Mouse (Mus musculus): ENCODE measurements at regions not wholly inside any gene's neighbourhood (a gene's known extent, or its start where the extent isn't known, plus 50 kb on each side); places are given as distances from the start of the nearest gene placed in this dataset.

GRCm38 (mm10) chr2:70902196-70902595 lies 76.7 kb upstream of the Tlk1 start:
- no peaks in the 10 kb centered on the region for H3K36me3 ChIP-seq (replicated peaks; ENCODE audit: control insufficient read depth, insufficient read depth, low read depth)
- 54% methylated on average over 3 of the region's 3 CpGs for WGBS (ENCODE audit: insufficient replicate concordance)
- H3K4me3 ChIP-seq (ENCODE audit: insufficient read depth in 1 of 2, low read depth in 2 of 2, low read length in 2 of 2): no peak overlapping the region
- no peaks in the 10 kb centered on the region; a peak in 1 of 4 replicates for H3K4me1 ChIP-seq (replicated peaks; ENCODE audit: control insufficient read depth in 2 of 2, insufficient read depth in 2 of 2, low read length in 1 of 2)
- no peak overlapping the region for H3K9ac ChIP-seq (replicated peaks)
- no peak overlapping the region for H3K4me2 ChIP-seq (ENCODE audit: low read depth)
- no peak for DNase-seq (ENCODE audit: low read depth in 3 of 3, low spot score in 3 of 3)
- H3K27me3 ChIP-seq (ENCODE audit: control insufficient read depth, insufficient read depth, low read length): no peaks in the 10 kb centered on the region
- no peaks in the 10 kb centered on the region for H3K9me3 ChIP-seq (ENCODE audit: control insufficient read depth, low read length)
- H3K27ac ChIP-seq: no peak overlapping the region
- TF ChIP-seq EP300 (IDR thresholded peaks at IDR 0.05; ENCODE audit: low read depth) (no peak), CTCF (IDR thresholded peaks at IDR 0.05; ENCODE audit: low read depth) (no peak)
- ATAC-seq (ENCODE audit: insufficient read depth): no peak

GRCm38 (mm10) chr2:70901479-70901878 lies 76.0 kb upstream of the Tlk1 start:
- DNase-seq (ENCODE audit: low read depth in 3 of 3, low spot score in 3 of 3): no peak
- H3K4me3 ChIP-seq (ENCODE audit: insufficient read depth in 1 of 2, low read depth in 2 of 2, low read length in 2 of 2): no peak overlapping the region
- ATAC-seq (ENCODE audit: insufficient read depth): no peak

GRCm38 (mm10) chr2:70899056-70899455 lies 73.5 kb upstream of the Tlk1 start:
- DNase-seq (ENCODE audit: low read depth in 3 of 3, low spot score in 3 of 3): no peak
- H3K36me3 ChIP-seq (replicated peaks; ENCODE audit: control insufficient read depth, insufficient read depth, low read depth): no peaks in the 10 kb centered on the region
- 84% methylated on average over 4 of the region's 4 CpGs for WGBS (ENCODE audit: insufficient replicate concordance)
- H3K4me2 ChIP-seq (ENCODE audit: low read depth): no peak overlapping the region
- H3K9ac ChIP-seq (replicated peaks): no peak overlapping the region
- H3K27me3 ChIP-seq (ENCODE audit: control insufficient read depth, insufficient read depth, low read length): no peaks in the 10 kb centered on the region
- no peaks in the 10 kb centered on the region for H3K9me3 ChIP-seq (ENCODE audit: control insufficient read depth, low read length)
- H3K4me3 ChIP-seq (ENCODE audit: insufficient read depth in 1 of 2, low read depth in 2 of 2, low read length in 2 of 2): no peak overlapping the region
- no peaks in the 10 kb centered on the region for H3K4me1 ChIP-seq (replicated peaks; ENCODE audit: control insufficient read depth in 2 of 2, insufficient read depth in 2 of 2, low read length in 1 of 2)
- no peak for TF ChIP-seq CTCF (IDR thresholded peaks at IDR 0.05; ENCODE audit: low read depth)
- TF ChIP-seq EP300 (IDR thresholded peaks at IDR 0.05; ENCODE audit: low read depth): no peak
- no peak for ATAC-seq (ENCODE audit: insufficient read depth)
- H3K27ac ChIP-seq: no peak overlapping the region

More at GRCm38 (mm10) chr2:70901479-70901878, 76.0 kb upstream of the Tlk1 start:
- Histone ChIP-seq H3K9me3 (ENCODE audit: control insufficient read depth, low read length) (no peaks in the 10 kb centered on the region), H3K36me3 (replicated peaks; ENCODE audit: control insufficient read depth, insufficient read depth, low read depth) (no peaks in the 10 kb centered on the region), H3K4me1 (replicated peaks; ENCODE audit: control insufficient read depth in 2 of 2, insufficient read depth in 2 of 2, low read length in 1 of 2) (no peaks in the 10 kb centered on the region), H3K9ac (replicated peaks) (no peak overlapping the region), H3K27ac (no peak overlapping the region), H3K27me3 (ENCODE audit: control insufficient read depth, insufficient read depth, low read length) (no peaks in the 10 kb centered on the region), H3K4me2 (ENCODE audit: low read depth) (no peak overlapping the region)
- TF ChIP-seq CTCF (IDR thresholded peaks at IDR 0.05; ENCODE audit: low read depth) (no peak), EP300 (IDR thresholded peaks at IDR 0.05; ENCODE audit: low read depth) (no peak)
- WGBS (ENCODE audit: insufficient replicate concordance): 67% methylated on average over 14 of the region's 14 CpGs

GRCm38 (mm10) chr2:70898396-70898795 lies 72.9 kb upstream of the Tlk1 start:
- no peaks in the 10 kb centered on the region for H3K9me3 ChIP-seq (ENCODE audit: control insufficient read depth, low read length)
- H3K4me1 ChIP-seq (replicated peaks; ENCODE audit: control insufficient read depth in 2 of 2, insufficient read depth in 2 of 2, low read length in 1 of 2): no peaks in the 10 kb centered on the region
- H3K4me3 ChIP-seq (ENCODE audit: insufficient read depth in 1 of 2, low read depth in 2 of 2, low read length in 2 of 2): no peak overlapping the region
- no peaks in the 10 kb centered on the region for H3K27me3 ChIP-seq (ENCODE audit: control insufficient read depth, insufficient read depth, low read length)
- H3K36me3 ChIP-seq (replicated peaks; ENCODE audit: control insufficient read depth, insufficient read depth, low read depth): no peaks in the 10 kb centered on the region
- TF ChIP-seq CTCF (IDR thresholded peaks at IDR 0.05; ENCODE audit: low read depth) (no peak), EP300 (IDR thresholded peaks at IDR 0.05; ENCODE audit: low read depth) (no peak)
- DNase-seq (ENCODE audit: low read depth in 3 of 3, low spot score in 3 of 3) (no peak), ATAC-seq (ENCODE audit: insufficient read depth) (no peak)
- WGBS (ENCODE audit: insufficient replicate concordance): 68% methylated on average over 9 of the region's 9 CpGs
- no peak overlapping the region for H3K9ac ChIP-seq (replicated peaks)
- no peak overlapping the region for H3K27ac ChIP-seq
- no peak overlapping the region for H3K4me2 ChIP-seq (ENCODE audit: low read depth)

GRCm38 (mm10) chr2:70897373-70897772 lies 71.8 kb upstream of the Tlk1 start:
- DNase-seq (ENCODE audit: low read depth in 3 of 3, low spot score in 3 of 3) (no peak), ATAC-seq (ENCODE audit: insufficient read depth) (no peak)
- TF ChIP-seq EP300 (IDR thresholded peaks at IDR 0.05; ENCODE audit: low read depth) (no peak), CTCF (IDR thresholded peaks at IDR 0.05; ENCODE audit: low read depth) (no peak)
- Histone ChIP-seq H3K9me3 (ENCODE audit: control insufficient read depth, low read length) (no peaks in the 10 kb centered on the region), H3K4me2 (ENCODE audit: low read depth) (no peak overlapping the region), H3K9ac (replicated peaks) (no peak overlapping the region), H3K27me3 (ENCODE audit: control insufficient read depth, insufficient read depth, low read length) (no peaks in the 10 kb centered on the region), H3K36me3 (replicated peaks; ENCODE audit: control insufficient read depth, insufficient read depth, low read depth) (no peaks in the 10 kb centered on the region), H3K27ac (no peak overlapping the region), H3K4me1 (replicated peaks; ENCODE audit: control insufficient read depth in 2 of 2, insufficient read depth in 2 of 2, low read length in 1 of 2) (no peaks in the 10 kb centered on the region), H3K4me3 (ENCODE audit: insufficient read depth in 1 of 2, low read depth in 2 of 2, low read length in 2 of 2) (no peak overlapping the region)
- WGBS (ENCODE audit: insufficient replicate concordance): 77% methylated on average over 8 of the region's 8 CpGs
